Mouse (Mus musculus) midbrain, postnatal 0 days (tissue): ENCODE measurements around the gene Pou3f3. TPM values are rescaled to one million over a fixed set of nuclear protein-coding genes. Genes with fewer than 3 reads are reported as not detected.

Source experiments
- ATAC-seq: fragments of 200-750 bp; cut with Nextera tagmentation; 2 replicates; pipeline ENCODE4 v1.8.0; 2017; ENCODE audit warnings: moderate number of reproducible peaks, mild to moderate bottlenecking, moderate TSS enrichment, moderate library complexity; ENCODE audit not compliant: low FRiP score
- DNase-seq: peaks from one replicate; pipeline ENCODE4 v3.0.0-alpha.2; 2015; ENCODE audit warnings: low spot score
- H3K27ac ChIP-seq: fragments of 300-500 bp; sonication (generic); 2 replicates; pipeline ENCODE4 v1.5.1; 2014; ENCODE audit warnings: low read depth, mild to moderate bottlenecking, low read length, mixed read lengths
- H3K27me3 ChIP-seq: fragments of 300-500 bp; sonication (generic); 2 replicates; pipeline ENCODE4 v1.6.1; 2014; ENCODE audit warnings: low read length, control low read depth, mixed read lengths; ENCODE audit not compliant: insufficient read depth
- H3K36me3 ChIP-seq: fragments of 300-500 bp; sonication (generic); 2 replicates; pipeline ENCODE4 v1.6.1; 2014; ENCODE audit warnings: low read length, control low read depth, mixed read lengths; ENCODE audit not compliant: insufficient read depth
- H3K4me1 ChIP-seq: fragments of 300-500 bp; sonication (generic); 2 replicates; pipeline ENCODE4 v1.6.1; 2014; ENCODE audit warnings: mild to moderate bottlenecking, control low read depth, antibody characterized with exemption, low read length, mixed read lengths; ENCODE audit not compliant: insufficient read depth
- H3K4me2 ChIP-seq: fragments of 300-500 bp; sonication (generic); 2 replicates; pipeline ENCODE4 v1.6.1; 2014; ENCODE audit warnings: low read depth, mild to moderate bottlenecking, low read length, mixed read lengths; ENCODE audit not compliant: poor library complexity, severe bottlenecking
- H3K4me3 ChIP-seq: fragments of 300-500 bp; sonication (generic); 2 replicates; pipeline ENCODE4 v1.5.1; 2014; ENCODE audit warnings: low read depth, mild to moderate bottlenecking, low read length, moderate library complexity
- H3K9ac ChIP-seq: fragments of 300-500 bp; sonication (generic); replicated peaks from 2 replicates; pipeline ENCODE4 v1.6.1; 2014; ENCODE audit warnings: mild to moderate bottlenecking, low read length, moderate library complexity, mixed read lengths; ENCODE audit not compliant: poor library complexity, severe bottlenecking
- H3K9me3 ChIP-seq: fragments of 300-500 bp; sonication (generic); 2 replicates; pipeline ENCODE4 v1.6.1; 2016; ENCODE audit warnings: low read length, control low read depth
- CTCF ChIP-seq: IDR thresholded peaks from 2 replicates; pipeline ENCODE4 v1.5.1; 2016; ENCODE audit warnings: antibody characterized with exemption, mild to moderate bottlenecking
- WGBS: fragments of 180-500 bp; shearing (Covaris S2); extraction: QIAGEN DNeasy Blood & Tissue Kit; methylation state at CpG from one replicate; pipeline ENCODE4 v1.1.7; 2014; 5-methylcytosine and 5-hydroxymethylcytosine counted together
- polyA plus RNA-seq: library from polyadenylated mRNA; unstranded; fragments of >200 nt; fragmentation: Nextera tagmentation; extraction: Ambion mirVana; gene quantifications from 2 replicates; pipeline ENCODE4 v1.2.1, GENCODE M21; 2015
- total RNA-seq: library from RNA; depleted of rRNA; stranded (reverse); fragments of >200 nt; gene quantifications from 2 replicates; pipeline ENCODE4 v1.2.3, GENCODE M21; 2014

The Pou3f3 gene
- total and polyA plus RNA-seq, 2 experiments from 2014 or later = 12.0 to 45.2 TPM

DNA sequence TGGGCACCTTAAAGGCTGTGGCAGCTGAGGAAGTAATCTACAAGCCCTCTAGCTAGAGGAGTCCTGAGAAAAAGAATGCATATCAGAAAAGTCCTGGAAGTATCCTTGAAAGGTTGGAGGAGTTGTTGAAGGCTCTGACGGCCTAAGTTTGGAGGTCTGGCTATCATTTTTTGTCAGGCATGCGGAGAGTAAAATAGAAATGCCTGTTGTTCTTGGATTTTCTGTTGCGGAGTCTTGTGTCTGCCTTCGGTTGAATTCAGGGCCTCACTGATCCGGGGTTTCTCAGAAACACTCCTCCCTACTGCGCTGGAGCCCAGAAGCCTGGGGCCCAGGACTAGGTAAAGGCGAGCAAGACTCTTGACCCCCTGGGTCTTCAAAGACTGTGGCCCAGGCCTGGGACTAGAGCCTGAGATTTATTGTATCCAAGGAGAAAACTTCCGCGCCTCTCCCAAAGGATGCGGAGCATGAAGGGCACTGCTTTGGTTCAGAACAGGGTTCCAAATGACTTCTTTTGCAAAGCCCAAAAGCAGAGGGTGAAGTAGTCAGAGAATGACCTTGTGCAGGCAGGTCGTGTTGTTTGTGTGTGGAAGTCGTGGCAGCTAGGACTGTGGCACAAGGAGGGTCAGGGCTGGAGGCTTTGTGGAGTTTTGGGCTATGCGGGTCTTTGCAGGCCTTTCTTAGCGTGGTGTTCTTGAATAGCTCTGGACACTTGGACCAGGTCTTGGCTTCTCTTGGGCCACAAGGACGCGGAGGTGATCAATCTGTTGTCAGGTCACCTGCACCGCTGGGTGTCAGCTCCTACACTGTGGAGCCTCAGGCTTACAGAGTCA, 9.6 kb downstream of the Pou3f3 start:
- ATAC-seq (peak; percentile 41; the same call in 1 of the 2 replicates), DNase-seq (no peak)
- no peaks in the 10 kb centered on the region for H3K27me3 ChIP-seq
- H3K4me3 ChIP-seq = peak overlapping the region; percentile 31; the same call in 1 of the 2 replicates
- no peaks in the 10 kb centered on the region for H3K9me3 ChIP-seq
- 18% methylated on average over 17 of the region's 17 CpGs for WGBS
- H3K36me3 ChIP-seq = no peaks in the 10 kb centered on the region
- TF ChIP-seq CTCF = no peak
- peak overlapping the region; percentile 57 for H3K27ac ChIP-seq
- peak overlapping the region; percentile 62 for H3K4me2 ChIP-seq
- H3K9ac ChIP-seq = 0 out of 2 replicates have a peak overlapping the region, but pooled peaks have one; percentile 29
- H3K4me1 ChIP-seq = peaks cover 5% of the 10 kb centered on the region; the same call in 1 of the 2 replicates

DNA sequence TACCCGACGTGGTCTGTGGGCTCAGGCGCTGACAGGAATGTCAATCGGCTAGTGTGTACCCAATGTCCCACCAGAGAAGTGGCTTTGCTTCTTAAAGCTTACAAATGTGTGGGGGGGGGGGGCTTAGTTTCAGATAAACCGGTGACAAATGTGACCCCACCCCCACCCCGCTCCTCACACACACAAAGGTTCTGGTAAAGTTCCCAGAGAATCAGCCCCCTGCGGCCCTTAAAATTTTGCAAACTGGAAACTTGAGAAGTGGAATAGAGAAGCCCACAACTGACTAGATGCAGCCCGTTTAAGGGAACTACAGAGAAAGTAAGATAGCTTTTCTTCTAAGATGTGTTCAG, 10.2 kb downstream of the Pou3f3 start:
- Histone ChIP-seq H3K9ac (0 out of 2 replicates have a peak overlapping the region, but pooled peaks have one; percentile 29), H3K4me3 (no peak overlapping the region), H3K36me3 (no peaks in the 10 kb centered on the region), H3K9me3 (no peaks in the 10 kb centered on the region), H3K4me2 (peak overlapping the region; percentile 62), H3K27me3 (no peaks in the 10 kb centered on the region), H3K27ac (peak overlapping the region; percentile 57), H3K4me1 (peaks cover 5% of the 10 kb centered on the region; the same call in 1 of the 2 replicates)
- ATAC-seq (no peak), DNase-seq (no peak)
- WGBS = 26% methylated on average over 8 of the region's 8 CpGs
- TF ChIP-seq CTCF = no peak

- ATAC-seq (no peak), DNase-seq (peak; percentile 21)
- Histone ChIP-seq H3K27ac (no peak overlapping the region), H3K4me2 (no peak overlapping the region), H3K9me3 (no peaks in the 10 kb centered on the region), H3K9ac (no peak overlapping the region), H3K4me1 (peaks cover 5% of the 10 kb centered on the region; the same call in 1 of the 2 replicates), H3K36me3 (no peaks in the 10 kb centered on the region), H3K27me3 (no peaks in the 10 kb centered on the region), H3K4me3 (no peak overlapping the region)
- 28% methylated on average over 5 of the region's 5 CpGs for WGBS
- no peak for TF ChIP-seq CTCF
Observed at GRCm38 (mm10) chr1:42707196-42707595, 11.6 kb downstream of the Pou3f3 start.

- Histone ChIP-seq H3K27me3 (no peaks in the 10 kb centered on the region), H3K4me1 (peaks cover 5% of the 10 kb centered on the region; the same call in 1 of the 2 replicates), H3K4me2 (no peak overlapping the region), H3K9ac (no peak overlapping the region), H3K27ac (no peak overlapping the region), H3K4me3 (no peak overlapping the region), H3K36me3 (no peaks in the 10 kb centered on the region), H3K9me3 (no peaks in the 10 kb centered on the region)
- DNase-seq (no peak), ATAC-seq (no peak)
- WGBS = 25% methylated on average over 4 of the region's 4 CpGs
- TF ChIP-seq CTCF = no peak
Observed at GRCm38 (mm10) chr1:42707611-42708130, 12.1 kb downstream of the Pou3f3 start.

- TF ChIP-seq CTCF = no peak
- H3K36me3 ChIP-seq = no peaks in the 10 kb centered on the region
- 0 out of 2 replicates have a peak overlapping the region, but pooled peaks have one; percentile 14 for H3K27ac ChIP-seq
- H3K9ac ChIP-seq = no peak overlapping the region
- ATAC-seq (no peak), DNase-seq (no peak)
- H3K27me3 ChIP-seq = no peaks in the 10 kb centered on the region
- no peak overlapping the region for H3K4me3 ChIP-seq
- H3K4me2 ChIP-seq = no peak overlapping the region
- WGBS = 22% methylated on average over 1 of the region's 1 CpGs
- H3K9me3 ChIP-seq = no peaks in the 10 kb centered on the region
- H3K4me1 ChIP-seq = peaks cover 13% of the 10 kb centered on the region; the same call in 1 of the 2 replicates
Observed at GRCm38 (mm10) chr1:42709024-42709423, 13.5 kb downstream of the Pou3f3 start.
